Mouse (Mus musculus): ENCODE measurements around the gene Lrmda. TPM values are rescaled to one million over a fixed set of nuclear protein-coding genes. Genes with fewer than 3 reads are reported as not detected.

Gene Lrmda
- polyA plus RNA-seq, 1 experiment from 2014 or later = 0.33 TPM

DNA sequence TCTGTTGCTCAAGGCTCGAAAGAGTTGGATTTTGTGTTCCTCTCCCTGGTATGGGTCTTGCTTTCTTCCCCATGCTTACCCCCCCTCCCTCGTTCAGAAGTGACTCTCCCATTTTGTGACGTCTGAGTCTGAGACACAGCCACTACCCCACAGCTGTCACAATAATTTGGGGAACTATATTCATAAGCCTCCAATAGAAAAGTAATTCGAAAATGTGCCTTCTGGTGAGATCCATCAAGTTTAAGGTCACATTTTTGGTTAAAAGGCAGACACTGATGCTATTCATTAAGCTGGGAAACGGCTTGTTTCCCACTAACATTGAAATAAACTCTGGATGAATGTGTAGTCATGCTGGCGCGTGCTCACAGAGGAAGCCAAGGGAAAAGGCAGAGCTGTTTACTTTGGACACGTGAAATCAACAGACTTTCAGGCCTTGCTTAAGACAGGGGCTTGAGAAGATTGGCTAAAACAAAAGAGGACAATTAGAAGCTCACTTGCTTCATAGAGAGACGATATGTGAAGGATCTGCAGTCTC lies 795.4 kb downstream of the Lrmda start:
- 55% methylated on average over 9 of the region's 9 CpGs for WGBS
- ATAC-seq (ENCODE audit: low FRiP score, low read depth) = no peak
- H3K9ac ChIP-seq = no peak overlapping the region

DNA sequence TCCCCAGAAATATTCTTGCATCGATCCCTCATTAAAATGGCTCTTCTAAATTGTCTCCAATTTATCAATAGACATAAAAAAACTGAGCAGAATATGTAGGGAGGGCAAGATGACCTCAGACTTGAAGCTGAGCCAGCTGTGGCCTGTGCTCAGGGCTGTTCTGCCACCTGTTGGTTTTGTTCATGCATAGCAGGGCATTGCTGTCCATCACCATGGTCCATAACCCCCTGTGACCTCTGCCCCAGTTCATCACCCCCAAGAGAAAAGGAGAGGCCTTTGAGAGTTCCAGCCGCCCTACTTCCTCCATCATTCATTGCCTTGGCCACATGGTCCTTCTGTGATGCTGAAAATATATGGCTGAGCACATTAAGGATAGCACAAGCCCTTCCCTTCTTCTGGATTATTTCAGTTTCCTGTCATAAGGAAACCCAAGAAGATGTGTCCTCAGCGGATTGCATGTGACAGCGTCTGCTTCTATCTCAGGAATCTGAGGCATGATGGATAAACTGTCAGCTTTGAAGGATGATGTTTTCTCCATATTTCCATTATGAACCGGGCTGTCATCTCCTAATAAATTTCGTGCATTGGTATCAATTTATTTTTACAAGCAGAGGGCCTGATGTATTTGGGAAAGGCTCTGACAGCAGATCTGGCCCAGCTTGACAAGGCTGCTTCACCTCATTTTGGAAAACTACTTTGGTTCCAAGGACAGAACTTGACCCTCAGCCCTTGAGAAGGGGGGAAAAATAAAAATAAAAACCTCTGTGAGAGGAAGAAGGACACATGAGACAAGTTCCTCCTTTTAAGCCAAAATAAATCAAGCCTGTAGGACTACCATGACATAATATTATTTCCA lies 798.1 kb downstream of the Lrmda start:
- Histone ChIP-seq H3K4me2 (replicated peaks) (no peak overlapping the region), H3K27ac (no peak overlapping the region), H3K4me3 (no peak overlapping the region), H3K9me3 (no peaks in the 10 kb centered on the region), H3K9ac (no peak overlapping the region), H3K36me3 (no peaks in the 10 kb centered on the region), H3K4me1 (peaks cover 17% of the 10 kb centered on the region), H3K27me3 (replicated peaks) (no peaks in the 10 kb centered on the region)
- WGBS = 59% methylated on average over 6 of the region's 6 CpGs
- no peak for ATAC-seq (ENCODE audit: low FRiP score, low read depth)

More for the DNA sequence above, 795.4 kb downstream of the Lrmda start:
- Histone ChIP-seq H3K27me3 (replicated peaks) (no peaks in the 10 kb centered on the region), H3K4me2 (replicated peaks) (no peak overlapping the region), H3K9me3 (no peaks in the 10 kb centered on the region), H3K27ac (no peak overlapping the region), H3K4me1 (peaks cover 17% of the 10 kb centered on the region), H3K36me3 (no peaks in the 10 kb centered on the region), H3K4me3 (no peak overlapping the region)

DNA sequence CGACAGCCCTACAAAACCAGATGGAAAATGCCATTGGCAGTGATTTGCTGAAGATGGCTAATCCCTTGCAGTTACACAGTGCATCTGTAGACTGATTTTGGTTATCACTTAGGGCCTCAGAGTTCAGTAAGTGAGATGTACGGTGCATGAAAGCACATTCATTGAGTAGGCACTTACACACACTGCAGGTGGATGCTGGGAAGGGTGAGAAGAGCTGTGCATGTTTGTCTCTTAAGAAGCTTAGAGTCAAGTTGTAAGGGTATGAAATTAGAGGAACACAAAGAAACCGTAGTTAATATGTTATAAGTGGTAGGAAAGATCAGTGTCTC lies 798.7 kb downstream of the Lrmda start:
- Histone ChIP-seq H3K4me2 (replicated peaks) (no peak overlapping the region), H3K4me3 (no peak overlapping the region), H3K27me3 (replicated peaks) (no peaks in the 10 kb centered on the region), H3K9me3 (no peaks in the 10 kb centered on the region), H3K9ac (no peak overlapping the region), H3K4me1 (peaks cover 13% of the 10 kb centered on the region), H3K27ac (no peak overlapping the region), H3K36me3 (no peaks in the 10 kb centered on the region)
- no peak for ATAC-seq (ENCODE audit: low FRiP score, low read depth)
- WGBS = 81% methylated on average over 3 of the region's 3 CpGs

DNA sequence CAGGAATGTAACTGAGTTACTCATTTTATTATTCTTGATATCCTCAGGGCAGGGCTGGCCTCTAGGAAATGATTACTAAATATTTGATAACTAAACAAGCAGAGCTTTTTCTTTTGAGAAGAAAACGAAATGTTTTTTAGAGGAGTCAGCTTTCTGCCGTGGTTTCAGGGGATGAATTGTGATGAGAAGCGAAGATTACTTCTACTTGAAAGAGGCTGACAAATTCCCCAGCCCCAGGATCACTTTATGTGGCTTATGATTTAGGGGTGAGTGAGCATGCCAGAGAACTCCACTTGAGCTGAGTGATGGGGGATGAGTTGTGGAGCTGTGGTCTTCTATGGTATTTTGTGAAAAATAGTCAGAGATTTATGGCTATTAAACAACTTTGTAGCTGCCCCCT lies 803.4 kb downstream of the Lrmda start:
- no peaks in the 10 kb centered on the region for H3K4me1 ChIP-seq
- 72% methylated on average over 3 of the region's 3 CpGs for WGBS
- H3K36me3 ChIP-seq = no peaks in the 10 kb centered on the region
- no peak overlapping the region for H3K4me3 ChIP-seq
- H3K27me3 ChIP-seq (replicated peaks) = no peaks in the 10 kb centered on the region
- H3K4me2 ChIP-seq (replicated peaks) = no peak overlapping the region
- H3K9me3 ChIP-seq = no peaks in the 10 kb centered on the region
- H3K9ac ChIP-seq = no peak overlapping the region
- no peak overlapping the region for H3K27ac ChIP-seq
- ATAC-seq (ENCODE audit: low FRiP score, low read depth) = no peak

DNA sequence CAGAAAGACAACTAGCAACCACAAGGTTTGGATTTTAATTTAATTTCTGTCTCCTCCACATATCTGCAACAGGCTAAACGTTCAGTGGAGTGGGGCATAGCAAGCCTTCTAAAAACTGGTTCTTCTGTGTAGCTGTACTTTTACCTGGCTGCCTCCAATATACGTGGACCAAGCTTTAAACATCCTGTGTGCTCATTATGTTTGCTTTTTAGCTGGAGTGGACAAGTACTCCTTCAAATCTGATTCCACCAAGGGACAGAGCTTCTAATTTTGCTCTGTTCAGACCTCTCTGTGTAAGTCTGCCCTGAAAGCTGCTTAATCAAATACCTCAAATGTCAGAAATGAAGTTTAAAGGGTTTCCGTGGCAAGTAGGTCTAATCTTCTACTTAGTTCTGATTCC lies 807.3 kb downstream of the Lrmda start:
- Histone ChIP-seq H3K27ac (no peak overlapping the region), H3K36me3 (no peaks in the 10 kb centered on the region), H3K9me3 (no peaks in the 10 kb centered on the region), H3K9ac (no peak overlapping the region), H3K4me1 (no peaks in the 10 kb centered on the region), H3K27me3 (replicated peaks) (no peaks in the 10 kb centered on the region), H3K4me3 (no peak overlapping the region), H3K4me2 (replicated peaks) (no peak overlapping the region)
- 88% methylated on average over 3 of the region's 3 CpGs for WGBS
- no peak for ATAC-seq (ENCODE audit: low FRiP score, low read depth)

DNA sequence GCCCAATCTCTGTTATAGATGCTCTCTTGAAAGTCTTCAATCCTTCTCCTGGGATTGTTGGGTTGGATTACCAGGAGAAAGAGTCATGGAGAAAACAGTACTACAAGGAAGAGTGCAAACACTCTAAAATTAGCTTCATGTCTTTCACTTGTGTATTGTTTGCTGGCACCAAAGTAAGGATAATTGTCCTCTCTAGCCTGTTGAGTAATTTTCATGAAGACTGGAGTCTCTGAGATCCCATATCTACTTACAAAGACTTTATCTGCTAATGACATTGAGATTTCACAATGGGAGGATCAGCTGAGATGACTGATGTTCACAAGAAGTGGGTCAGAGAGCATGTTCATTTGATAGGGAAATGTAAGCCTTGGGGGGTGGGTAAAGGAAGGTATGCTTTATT lies 817.5 kb downstream of the Lrmda start:
- ATAC-seq (ENCODE audit: low FRiP score, low read depth) = no peak
- H3K27ac ChIP-seq = no peak overlapping the region
- no peak overlapping the region for H3K4me3 ChIP-seq
- H3K27me3 ChIP-seq (replicated peaks) = no peaks in the 10 kb centered on the region
- no peak overlapping the region for H3K9ac ChIP-seq
- H3K4me1 ChIP-seq = no peaks in the 10 kb centered on the region
- no peak overlapping the region for H3K4me2 ChIP-seq (replicated peaks)
- no peaks in the 10 kb centered on the region for H3K36me3 ChIP-seq
- H3K9me3 ChIP-seq = no peaks in the 10 kb centered on the region

DNA sequence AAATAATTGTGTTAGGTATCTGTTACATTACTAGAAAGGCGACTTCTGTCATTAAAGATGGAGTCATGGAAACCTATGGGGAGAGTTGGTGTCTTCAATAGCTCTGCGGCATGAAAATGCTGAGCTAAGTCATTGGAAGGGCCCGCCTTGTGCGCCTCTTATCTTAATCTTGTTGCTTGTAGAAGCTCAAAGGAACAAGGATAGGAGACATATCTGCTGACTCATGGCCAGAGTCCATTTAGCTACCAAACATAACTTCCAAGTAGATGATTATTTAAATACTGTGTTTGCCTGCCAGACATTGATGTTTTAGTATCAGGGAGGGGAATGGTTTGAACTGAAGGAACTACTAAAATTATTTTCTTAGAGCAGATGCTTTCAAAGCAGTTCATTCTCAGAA lies 821.6 kb downstream of the Lrmda start:
- Histone ChIP-seq H3K9ac (no peak overlapping the region), H3K9me3 (no peaks in the 10 kb centered on the region), H3K27ac (no peak overlapping the region), H3K36me3 (no peaks in the 10 kb centered on the region), H3K27me3 (replicated peaks) (no peaks in the 10 kb centered on the region), H3K4me3 (no peak overlapping the region), H3K4me1 (no peaks in the 10 kb centered on the region), H3K4me2 (replicated peaks) (no peak overlapping the region)
- WGBS = 92% methylated on average over 4 of the region's 4 CpGs
- ATAC-seq (ENCODE audit: low FRiP score, low read depth) = no peak

DNA sequence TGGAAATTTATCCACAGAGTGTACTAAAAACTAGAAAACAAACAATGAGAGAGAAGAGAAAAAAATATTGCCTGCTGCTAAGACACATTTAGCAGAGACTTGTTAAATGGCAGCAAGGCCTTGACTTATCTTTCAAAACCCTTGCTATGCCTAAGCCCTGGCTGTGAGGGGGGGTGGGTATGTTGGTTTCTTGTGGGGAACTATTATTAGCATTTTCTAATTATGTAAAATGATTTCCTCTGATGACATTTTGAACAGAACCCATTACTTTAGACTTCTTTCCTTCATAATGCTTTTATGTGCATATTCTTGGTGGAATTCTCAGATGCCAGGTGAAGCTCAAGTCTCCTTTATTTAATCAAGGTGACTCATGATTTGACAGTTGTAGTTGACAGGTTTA lies 824.5 kb downstream of the Lrmda start:
- Histone ChIP-seq H3K27ac (no peak overlapping the region), H3K27me3 (replicated peaks) (no peaks in the 10 kb centered on the region), H3K36me3 (no peaks in the 10 kb centered on the region), H3K9me3 (no peaks in the 10 kb centered on the region), H3K4me1 (no peaks in the 10 kb centered on the region), H3K9ac (no peak overlapping the region), H3K4me3 (no peak overlapping the region), H3K4me2 (replicated peaks) (no peak overlapping the region)
- no peak for ATAC-seq (ENCODE audit: low FRiP score, low read depth)

DNA sequence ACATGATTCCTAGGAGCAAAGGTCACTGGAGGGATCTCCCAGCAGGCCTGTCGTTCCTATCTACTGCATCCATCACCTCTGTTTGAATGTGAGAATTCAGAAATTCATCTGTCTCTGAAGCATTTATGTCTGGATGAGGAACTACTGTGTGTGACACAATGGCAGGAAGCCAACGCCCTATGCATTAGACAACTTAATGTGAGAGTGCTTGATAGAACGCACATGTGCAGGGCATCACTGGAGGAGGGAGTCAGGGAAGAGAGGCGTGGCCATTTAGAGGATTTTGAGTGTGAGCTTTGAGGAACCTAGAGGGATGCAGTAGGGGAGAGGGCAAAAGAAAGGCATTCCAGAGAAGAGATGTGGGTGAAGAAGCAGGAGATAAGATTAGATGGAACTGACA lies 825.9 kb downstream of the Lrmda start:
- ATAC-seq (ENCODE audit: low FRiP score, low read depth) = no peak
- Histone ChIP-seq H3K4me1 (no peaks in the 10 kb centered on the region), H3K9me3 (no peaks in the 10 kb centered on the region), H3K4me2 (replicated peaks) (no peak overlapping the region), H3K36me3 (no peaks in the 10 kb centered on the region), H3K27me3 (replicated peaks) (no peaks in the 10 kb centered on the region), H3K4me3 (no peak overlapping the region), H3K27ac (no peak overlapping the region), H3K9ac (no peak overlapping the region)
- 90% methylated on average over 4 of the region's 4 CpGs for WGBS

DNA sequence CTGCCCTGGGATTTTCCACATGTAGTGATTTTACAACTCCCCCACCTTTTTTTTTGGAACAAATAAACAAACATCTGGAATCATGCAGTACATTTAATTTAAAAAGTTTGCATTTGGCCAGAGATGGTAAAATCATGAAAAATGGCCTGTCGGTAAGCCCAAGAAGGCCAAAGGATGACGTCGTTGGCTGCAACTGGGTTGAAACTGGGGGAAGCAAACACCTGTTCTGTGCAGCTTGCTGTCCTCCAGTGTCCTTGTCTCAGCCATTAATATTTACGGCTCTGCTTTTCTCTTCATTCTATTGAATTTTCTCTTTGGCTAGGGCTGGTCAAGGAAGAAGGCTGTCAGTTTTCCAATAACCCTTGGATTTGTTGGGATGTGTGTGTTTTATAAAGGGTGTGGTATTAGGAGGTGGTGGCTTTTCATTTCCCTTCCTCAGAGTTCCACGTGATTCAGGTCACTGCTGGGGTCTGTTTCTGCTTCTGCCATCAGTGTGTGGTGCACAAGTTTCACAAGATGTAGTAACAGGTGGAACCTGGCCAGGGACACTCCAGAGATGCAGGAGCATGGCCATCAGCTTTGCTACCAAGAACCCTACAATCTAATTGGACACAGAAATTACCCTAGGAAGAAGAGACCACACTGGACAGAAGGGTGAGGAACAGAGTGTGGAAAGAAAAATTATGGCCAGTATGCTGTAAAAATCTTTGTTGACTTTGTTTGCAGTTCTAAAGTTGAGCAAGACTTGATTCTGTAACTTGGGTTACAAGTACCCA lies 827.7 kb downstream of the Lrmda start:
- Histone ChIP-seq H3K4me2 (replicated peaks) (no peak overlapping the region), H3K4me1 (no peaks in the 10 kb centered on the region), H3K4me3 (no peak overlapping the region), H3K27me3 (replicated peaks) (no peaks in the 10 kb centered on the region), H3K9me3 (no peaks in the 10 kb centered on the region), H3K9ac (no peak overlapping the region), H3K27ac (no peak overlapping the region), H3K36me3 (no peaks in the 10 kb centered on the region)
- ATAC-seq (ENCODE audit: low FRiP score, low read depth) = no peak
- WGBS = 69% methylated on average over 5 of the region's 5 CpGs

DNA sequence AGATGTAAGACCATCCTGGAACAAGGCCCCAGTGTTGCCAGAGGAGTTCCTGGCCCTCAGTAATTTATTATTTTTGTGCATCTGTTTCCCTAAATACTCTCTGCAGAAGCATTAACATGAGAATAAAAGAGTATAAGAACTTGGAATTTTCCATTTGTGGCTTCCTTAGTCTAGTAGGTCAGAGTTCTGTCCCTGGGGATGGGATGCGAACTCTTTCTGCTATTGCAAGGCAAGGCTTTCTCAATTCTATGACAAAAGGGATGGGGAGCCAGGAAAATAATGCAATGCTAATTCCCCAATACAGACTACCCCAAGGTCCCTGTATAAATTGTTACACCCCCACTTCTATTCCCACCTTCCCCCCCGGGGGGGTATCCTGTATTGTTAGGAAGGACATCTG lies 829.6 kb downstream of the Lrmda start:
- Histone ChIP-seq H3K4me3 (no peak overlapping the region), H3K9ac (no peak overlapping the region), H3K27me3 (replicated peaks) (no peaks in the 10 kb centered on the region), H3K9me3 (no peaks in the 10 kb centered on the region), H3K27ac (no peak overlapping the region), H3K4me2 (replicated peaks) (no peak overlapping the region), H3K36me3 (no peaks in the 10 kb centered on the region), H3K4me1 (no peaks in the 10 kb centered on the region)
- ATAC-seq (ENCODE audit: low FRiP score, low read depth) = no peak
- WGBS = 73% methylated on average over 2 of the region's 2 CpGs

DNA sequence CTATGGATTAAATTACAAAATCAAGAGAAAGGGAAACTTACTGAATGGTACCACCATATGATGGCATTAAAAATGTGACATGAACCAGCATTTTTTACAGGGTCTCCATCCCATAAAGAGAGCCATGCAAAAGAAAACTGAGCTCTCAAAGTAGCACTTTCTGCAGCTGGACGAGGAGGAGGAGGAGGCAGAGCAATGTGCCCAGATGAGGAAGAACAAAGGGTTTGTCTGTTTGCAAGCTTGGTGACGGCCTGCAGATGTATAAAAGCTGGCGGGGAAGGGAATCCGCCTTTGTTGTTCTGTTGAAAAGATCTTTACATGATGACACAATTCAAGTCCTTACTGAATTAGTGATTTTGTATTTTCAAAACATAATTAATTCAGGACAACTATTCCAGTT lies 841.1 kb downstream of the Lrmda start:
- Histone ChIP-seq H3K36me3 (no peaks in the 10 kb centered on the region), H3K4me2 (replicated peaks) (no peak overlapping the region), H3K27me3 (replicated peaks) (no peaks in the 10 kb centered on the region), H3K9ac (no peak overlapping the region), H3K9me3 (no peaks in the 10 kb centered on the region), H3K27ac (no peak overlapping the region), H3K4me3 (no peak overlapping the region), H3K4me1 (peaks cover 15% of the 10 kb centered on the region)
- whole genome bisulfite sequencing = 28% methylated on average over 4 of the region's 4 CpGs
- ATAC-seq (ENCODE audit: low FRiP score, low read depth) = no peak
